In the genomic region with DNA sequence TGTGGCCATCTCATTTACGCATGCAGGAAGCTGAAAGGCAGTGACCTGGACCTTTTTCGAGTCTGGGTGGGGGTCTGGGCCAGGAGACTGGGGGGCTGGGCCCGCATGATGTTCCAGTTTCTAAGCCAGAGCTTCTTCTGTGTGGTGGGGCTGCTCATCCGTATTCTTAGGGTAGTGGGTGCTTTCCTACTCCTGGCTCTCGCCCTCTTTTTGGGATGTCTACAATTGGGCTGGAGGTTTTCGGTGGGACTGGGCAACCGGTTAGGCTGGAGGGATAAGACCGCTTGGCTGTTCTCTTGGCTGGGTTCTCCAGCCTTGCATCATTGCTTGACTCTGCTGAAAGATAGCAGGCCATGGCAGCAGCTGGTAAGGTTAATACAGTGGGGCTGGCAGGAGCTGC, we compare ENCODE assay signal across 9 mouse cellular contexts. TPM values are rescaled to one million over a fixed set of nuclear protein-coding genes. Genes with fewer than 3 reads are reported as not detected.
DNase-seq lines count a peak whose midpoint lies in the region; ATAC-seq and TF ChIP-seq lines count a peak whose summit lies in the region.
"Had no signal": no experiment of that assay in that cellular context is flagged by ENCODE, and none has a peak within 500 bp of the region (broad histone marks: within the 10 kb centered on the region; RNA-seq: fewer than 3 reads in every experiment).

No protein-coding gene starts in this region.

- no peak for TF ChIP-seq POLR2A in thymus, adult 2 months (IDR thresholded peaks at IDR 0.05; ENCODE audit: control insufficient read depth, extremely low read depth, insufficient read depth, low read length, poor library complexity)

- H3K4me3 ChIP-seq in thymus, adult 2 months (ENCODE audit: control insufficient read depth, insufficient read depth, low read length), result 0 out of 2 replicates have a peak overlapping the region, but pooled peaks have one; percentile 3
- H3K4me3 ChIP-seq in liver, embryonic 15.5 days (replicated peaks), result peak overlapping the region; percentile 78

- no peak for TF ChIP-seq CTCF in thymus, adult 2 months (IDR thresholded peaks at IDR 0.05; ENCODE audit: borderline replicate concordance, control insufficient read depth, extremely low read depth, insufficient read depth, low read length, poor library complexity)

- no peak overlapping the region for H3K27ac ChIP-seq in thymus, adult 2 months (ENCODE audit: control insufficient read depth, insufficient read depth, low read length)
- H3K27ac ChIP-seq in liver, embryonic 15.5 days (replicated peaks), result no peak overlapping the region

- no peak for ATAC-seq in liver, embryonic 15.5 days (ENCODE audit: insufficient read depth)

- no peaks in the 10 kb centered on the region for H3K36me3 ChIP-seq in thymus, adult 2 months (ENCODE audit: control insufficient read depth, insufficient read depth, low read length)
- peaks cover 17% of the 10 kb centered on the region for H3K36me3 ChIP-seq in liver, embryonic 15.5 days (replicated peaks)

- peak overlapping the region; percentile 80; the same call in 1 of the 2 replicates for H3K9ac ChIP-seq in liver, embryonic 15.5 days

- no peaks in the 10 kb centered on the region for H3K27me3 ChIP-seq in thymus, adult 2 months (ENCODE audit: control insufficient read depth, insufficient read depth, low read length)
- H3K27me3 ChIP-seq in liver, embryonic 15.5 days, result peaks cover 21% of the 10 kb centered on the region

- H3K4me1 ChIP-seq in thymus, adult 2 months (replicated peaks; ENCODE audit: control insufficient read depth, insufficient read depth, low read length), result peaks cover 30% of the 10 kb centered on the region
- peaks cover 60% of the 10 kb centered on the region for H3K4me1 ChIP-seq in liver, embryonic 15.5 days (replicated peaks)

- peak overlapping the region; percentile 97 for H3K4me2 ChIP-seq in liver, embryonic 15.5 days

- 95% methylated on average over 8 of the region's 8 CpGs for WGBS in thymus, adult 2 months
- WGBS in liver, embryonic 15.5 days (ENCODE audit: insufficient replicate concordance), result 80% methylated on average over 8 of the region's 8 CpGs

- DNase-seq in cerebellum, adult 9-11 months, result peak; percentile 33
- DNase-seq in cerebellum, adult 11-12 months, result no peak
- DNase-seq in thymus, adult 2 months, result no peak
- DNase-seq in thymus, postnatal 14 days, result no peak
- DNase-seq in B cell, adult 2 months, result no peak
- no peak for DNase-seq in thymus, adult 18-20 months
- no peak for DNase-seq in spleen, adult 12 weeks (ENCODE audit: low spot score)
- DNase-seq: right cerebral cortex, adult 18-20 months had no signal

- no peaks in the 10 kb centered on the region for H3K9me3 ChIP-seq in liver, embryonic 15.5 days (replicated peaks)

RNA-seq across cellular contexts. Expression of a gene that starts 2.8 kb away (rescaled TPM):
- 17.4 and 20.5 TPM in 2 replicates for polyA plus RNA-seq in thymus, adult 2 months (2012; rRNA removed)
- 2.1 and 2.9 TPM in 2 replicates for polyA plus RNA-seq in liver, embryonic 15.5 days (2015; fragmentation: Nextera tagmentation; extraction: Ambion mirVana)

RNA-seq across cellular contexts. Expression of a gene that starts 3.2 kb away (rescaled TPM):
- polyA plus RNA-seq in thymus, adult 2 months (2012; rRNA removed), result 19.9 and 21.6 TPM in 2 replicates
- 18.3 and 21.1 TPM in 2 replicates for polyA plus RNA-seq in liver, embryonic 15.5 days (2015; fragmentation: Nextera tagmentation; extraction: Ambion mirVana)

RNA-seq across cellular contexts. Expression of a gene that starts 10.1 kb away (rescaled TPM):
- polyA plus RNA-seq in thymus, adult 2 months (2012; rRNA removed), result 8.5 and 12.3 TPM in 2 replicates
- polyA plus RNA-seq in liver, embryonic 15.5 days (2015; fragmentation: Nextera tagmentation; extraction: Ambion mirVana), result 89.5 and 99.7 TPM in 2 replicates

RNA-seq across cellular contexts. Expression of a gene that starts 14.4 kb away (rescaled TPM):
- 68.3 and 82.3 TPM in 2 replicates for polyA plus RNA-seq in thymus, adult 2 months (2012; rRNA removed)
- 73.9 and 75.5 TPM in 2 replicates for polyA plus RNA-seq in liver, embryonic 15.5 days (2015; fragmentation: Nextera tagmentation; extraction: Ambion mirVana)

RNA-seq across cellular contexts. Expression of a gene that starts 16.3 kb away (rescaled TPM):
- polyA plus RNA-seq in thymus, adult 2 months (2012; rRNA removed), result 1.8 and 3.9 TPM in 2 replicates
- 10.5 and 11.3 TPM in 2 replicates for polyA plus RNA-seq in liver, embryonic 15.5 days (2015; fragmentation: Nextera tagmentation; extraction: Ambion mirVana)
